Mouse (Mus musculus) CD4-positive helper T cell, adult 2 months (primary cell): Measurements from ENCODE around the gene Tns3.

Experiments used
- DNase-seq: peaks from one replicate; pipeline ENCODE4 v3.0.0-alpha.2; 2012; ENCODE audit warnings: low read depth, missing footprints, low spot score

The Tns3 gene

GRCm38 (mm10) chr11:8680650-8681049 lies 16.3 kb upstream of the Tns3 start:
- no peak for DNase-seq

DNA sequence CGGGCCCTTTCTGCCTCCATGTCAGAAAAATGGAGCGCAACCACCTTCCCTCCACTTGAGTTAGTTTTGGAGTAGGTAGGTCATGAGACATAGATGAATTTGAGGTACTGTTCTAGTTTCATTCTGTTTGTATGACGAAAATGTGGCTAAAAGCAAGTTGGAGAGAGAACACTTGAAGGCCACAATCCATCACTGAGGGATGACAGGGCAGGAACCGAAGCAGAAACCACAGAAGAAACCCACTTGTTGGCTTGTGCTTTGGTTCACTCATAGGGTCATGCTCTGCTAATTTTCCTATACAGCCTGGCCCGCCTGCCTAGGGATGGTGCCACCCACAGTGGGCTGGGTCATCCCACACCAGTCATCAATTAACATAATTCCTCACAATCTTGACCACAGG lies 14.9 kb upstream of the Tns3 start:
- DNase-seq, result no peak

DNA sequence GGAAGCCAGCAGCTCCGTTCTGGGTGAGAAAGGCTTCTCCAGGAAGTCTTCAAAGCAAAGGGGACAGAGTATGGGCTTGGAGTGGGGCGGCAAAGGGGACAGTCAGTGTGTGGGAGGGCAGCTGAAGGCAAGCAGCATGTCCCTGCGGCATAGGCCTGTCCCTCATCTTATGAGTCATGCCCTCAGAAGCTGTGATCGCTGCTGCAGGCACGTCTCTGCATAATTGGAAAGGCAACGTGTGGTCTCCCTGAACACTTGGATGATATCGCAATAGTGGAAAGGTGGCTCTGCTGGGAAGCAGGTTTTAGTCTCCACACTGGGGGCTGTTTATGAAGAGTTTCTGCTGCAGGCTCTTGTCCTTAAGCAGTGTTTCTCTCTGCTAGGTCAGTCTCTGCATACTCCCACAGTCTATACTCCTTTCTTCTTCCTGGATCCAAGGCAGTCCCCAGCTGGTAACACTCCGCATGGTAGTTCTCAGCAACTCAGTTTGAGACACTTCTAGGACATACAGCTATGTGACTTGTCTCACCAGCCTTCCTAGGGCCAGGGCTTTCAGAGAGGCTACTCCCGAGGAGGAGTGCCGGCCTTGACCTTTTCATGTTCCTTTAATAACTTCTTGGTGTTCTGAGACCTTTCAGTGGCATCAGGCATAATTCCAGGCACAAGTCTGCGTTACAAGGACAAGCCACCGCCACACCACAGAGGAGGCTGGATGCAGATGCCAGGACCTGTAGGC lies 14.1 kb upstream of the Tns3 start:
- no peak for DNase-seq

DNA sequence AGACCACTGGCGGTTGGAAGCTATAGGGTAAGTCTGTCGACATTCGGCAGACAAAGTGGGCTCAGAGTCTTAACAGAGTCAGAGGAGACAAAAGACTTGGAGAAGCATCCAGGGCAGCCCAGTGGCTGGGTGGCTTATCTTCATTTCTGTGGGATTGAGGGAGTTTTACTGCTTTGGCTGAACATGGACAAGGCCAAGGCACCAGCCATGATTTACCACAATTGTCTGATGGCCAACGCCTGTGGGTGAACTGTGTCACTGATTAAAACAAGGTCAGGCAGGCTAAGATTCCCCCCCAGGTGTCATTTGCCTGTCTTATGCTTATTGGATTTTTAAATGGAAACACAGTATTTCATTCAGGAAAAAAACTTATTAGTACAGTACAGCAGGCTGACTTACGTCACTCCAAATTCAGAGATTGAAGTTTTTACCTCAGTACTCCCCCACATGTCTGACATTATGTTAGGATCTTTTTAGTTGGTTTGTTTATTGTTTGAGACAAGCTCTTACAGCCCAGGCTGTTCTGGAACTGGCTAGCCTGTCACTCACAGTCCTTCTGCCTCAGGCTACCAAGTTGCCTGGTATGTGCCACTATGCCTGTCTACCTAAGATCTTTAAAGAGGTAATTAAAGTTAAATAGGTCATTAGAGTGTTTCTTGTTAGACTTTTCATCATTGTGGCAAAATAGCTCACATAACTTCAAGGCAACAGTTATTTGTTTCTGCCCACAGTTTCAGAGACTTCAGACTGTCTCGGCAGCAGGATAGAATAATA lies 11.6 kb upstream of the Tns3 start:
- DNase-seq, result no peak

- DNase-seq, result no peak
These were observed 10.3 kb upstream of the Tns3 start for GRCm38 (mm10) chr11:8674549-8675149.

GRCm38 (mm10) chr11:8671698-8672097 lies 7.4 kb upstream of the Tns3 start:
- DNase-seq, result no peak

DNA sequence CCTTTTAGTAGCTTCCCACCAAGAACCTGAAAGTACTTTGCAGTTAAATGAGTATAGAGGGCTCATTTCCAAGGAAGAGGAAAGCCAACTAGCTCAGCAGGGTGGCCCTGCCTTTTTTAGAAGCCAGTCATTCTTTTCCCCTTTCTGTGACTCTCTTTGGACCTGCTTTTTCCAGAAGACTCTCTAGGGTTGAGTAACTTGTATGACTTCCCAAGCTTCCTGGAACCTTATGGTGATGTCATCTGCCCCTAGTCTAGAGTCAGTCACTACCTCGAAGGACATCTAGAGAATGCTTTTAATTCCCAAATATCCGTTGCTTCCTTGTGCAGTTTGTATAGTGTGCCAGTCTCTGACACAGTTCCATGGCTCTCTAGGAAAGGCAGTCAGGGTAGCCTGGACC lies 4.8 kb upstream of the Tns3 start:
- no peak for DNase-seq

- no peak for DNase-seq
These were observed 462 bp upstream of the Tns3 start for GRCm38 (mm10) chr11:8664797-8665196.

GRCm38 (mm10) chr11:8663444-8664392 lies 617 bp downstream of the Tns3 start:
- no peak for DNase-seq

DNA sequence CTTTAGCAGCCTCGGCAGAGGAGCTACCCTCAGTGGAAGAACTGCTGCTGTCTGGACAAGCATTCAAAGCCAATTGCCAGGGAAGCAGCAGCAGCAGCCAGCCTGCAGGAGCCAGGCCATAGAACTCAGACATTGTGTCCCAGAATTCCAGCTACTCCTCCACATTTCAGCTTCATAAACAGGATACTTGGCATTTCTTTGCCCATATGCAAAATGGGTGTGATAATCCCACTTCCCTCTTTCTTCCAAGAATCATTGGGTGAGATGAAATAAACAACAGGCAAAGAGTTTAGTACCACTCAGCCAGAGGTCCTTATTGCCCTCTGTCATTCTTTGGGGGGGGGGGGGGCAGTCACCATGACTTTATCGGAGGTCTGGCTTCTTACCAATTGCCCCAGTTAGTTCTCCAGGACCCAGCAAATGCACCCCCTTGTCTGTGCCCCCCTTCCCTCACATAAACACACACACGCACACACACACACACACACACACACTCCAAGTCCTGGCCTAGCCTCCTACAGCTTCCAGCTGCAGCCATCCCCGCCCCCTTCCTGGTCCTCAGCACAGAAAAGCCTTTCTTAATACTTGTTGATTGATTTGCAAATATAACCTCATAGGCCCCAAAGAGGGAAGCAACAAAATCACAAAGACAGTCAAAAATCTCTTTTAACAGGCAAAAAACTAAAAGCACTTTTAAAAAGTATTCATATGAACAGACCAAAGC lies 1.5 kb downstream of the Tns3 start:
- DNase-seq, result no peak

DNA sequence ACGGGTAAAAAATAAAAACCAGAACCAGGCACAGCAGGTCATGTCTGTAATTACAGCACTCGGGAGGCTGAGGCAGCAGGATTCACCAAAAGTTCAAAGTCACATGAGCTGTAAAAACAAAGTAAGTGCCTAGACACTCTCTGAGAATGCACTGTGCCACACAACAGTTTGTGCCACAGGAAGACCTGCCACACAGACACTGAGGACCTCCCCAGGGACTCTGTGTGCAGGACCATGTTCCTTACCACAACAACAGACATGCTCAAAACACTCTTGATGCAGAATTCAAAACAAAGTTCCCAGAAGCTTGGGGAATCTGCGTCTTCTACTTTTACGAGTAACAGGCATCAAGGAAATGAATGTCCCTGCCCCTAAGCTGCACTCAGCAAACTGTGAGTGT lies 3.4 kb downstream of the Tns3 start:
- DNase-seq, result no peak

- DNase-seq, result no peak
These were observed 4.5 kb downstream of the Tns3 start for GRCm38 (mm10) chr11:8659851-8660250.

- no peak for DNase-seq
These were observed 5.3 kb downstream of the Tns3 start for GRCm38 (mm10) chr11:8659061-8659460.

DNA sequence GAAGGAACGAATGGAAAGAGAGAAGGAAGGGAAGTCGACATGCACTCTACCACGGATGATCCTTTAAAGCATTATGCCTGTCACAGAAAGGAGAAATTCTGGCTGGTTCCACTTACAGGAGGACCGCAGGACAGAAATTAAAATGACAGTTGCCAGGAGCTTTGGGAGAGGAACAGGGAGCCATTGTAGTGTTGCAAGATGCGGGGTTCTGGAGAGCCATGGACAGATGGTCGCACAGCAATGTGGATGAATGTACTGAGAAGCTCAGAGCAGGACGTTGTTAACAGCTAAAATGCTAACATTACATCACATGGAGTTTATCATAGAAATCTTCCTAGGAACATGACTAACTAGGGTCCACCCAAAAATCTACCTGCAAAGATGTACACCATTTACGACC lies 6.8 kb downstream of the Tns3 start:
- DNase-seq, result no peak

DNA sequence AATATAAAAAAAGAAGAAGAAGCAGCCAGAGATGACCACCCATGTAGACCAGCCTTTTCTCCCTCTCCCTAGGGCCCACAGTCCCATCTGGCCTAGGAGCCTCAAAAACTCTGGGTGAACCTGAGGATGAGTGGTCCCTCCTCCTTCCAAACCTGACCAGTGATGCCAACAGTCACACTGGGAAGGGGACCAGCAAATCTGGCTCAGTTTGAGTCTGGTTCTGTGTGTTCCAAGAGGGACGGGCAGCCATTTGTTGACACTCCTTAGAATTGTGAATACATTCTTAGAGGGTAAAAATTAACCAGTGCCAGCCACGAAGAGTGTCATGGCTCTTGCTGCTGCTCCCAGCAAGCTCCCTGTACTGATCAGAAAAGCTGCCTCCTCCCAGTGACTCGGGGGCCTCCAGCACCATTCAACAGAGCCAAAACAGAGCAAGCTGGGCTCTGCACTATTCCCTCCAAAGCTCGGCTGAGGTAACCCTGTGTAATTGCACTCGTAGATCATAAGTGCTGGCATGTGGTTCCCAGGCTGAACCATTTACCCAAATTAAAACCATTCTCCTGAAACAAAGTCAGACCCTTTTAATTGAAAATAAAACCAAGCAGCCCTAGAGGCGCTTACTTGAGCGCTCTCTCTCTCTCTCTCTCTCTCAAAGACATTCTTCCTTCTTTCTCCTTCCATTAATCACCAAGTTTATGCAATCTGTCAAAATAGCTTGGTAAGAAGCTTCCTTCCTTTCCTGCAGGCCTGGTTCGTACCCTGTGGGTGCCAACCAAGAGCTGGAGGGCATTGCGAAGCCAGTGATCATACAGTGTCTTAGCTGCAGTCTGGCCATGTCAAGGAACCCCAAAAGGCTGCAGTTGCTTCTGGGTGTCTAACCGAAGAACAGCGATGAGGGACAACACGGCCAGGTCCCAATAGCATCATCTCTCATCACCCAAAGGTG lies 7.6 kb downstream of the Tns3 start:
- DNase-seq, result no peak

- DNase-seq, result no peak
These were observed 10.5 kb downstream of the Tns3 start for GRCm38 (mm10) chr11:8653800-8654295.

DNA sequence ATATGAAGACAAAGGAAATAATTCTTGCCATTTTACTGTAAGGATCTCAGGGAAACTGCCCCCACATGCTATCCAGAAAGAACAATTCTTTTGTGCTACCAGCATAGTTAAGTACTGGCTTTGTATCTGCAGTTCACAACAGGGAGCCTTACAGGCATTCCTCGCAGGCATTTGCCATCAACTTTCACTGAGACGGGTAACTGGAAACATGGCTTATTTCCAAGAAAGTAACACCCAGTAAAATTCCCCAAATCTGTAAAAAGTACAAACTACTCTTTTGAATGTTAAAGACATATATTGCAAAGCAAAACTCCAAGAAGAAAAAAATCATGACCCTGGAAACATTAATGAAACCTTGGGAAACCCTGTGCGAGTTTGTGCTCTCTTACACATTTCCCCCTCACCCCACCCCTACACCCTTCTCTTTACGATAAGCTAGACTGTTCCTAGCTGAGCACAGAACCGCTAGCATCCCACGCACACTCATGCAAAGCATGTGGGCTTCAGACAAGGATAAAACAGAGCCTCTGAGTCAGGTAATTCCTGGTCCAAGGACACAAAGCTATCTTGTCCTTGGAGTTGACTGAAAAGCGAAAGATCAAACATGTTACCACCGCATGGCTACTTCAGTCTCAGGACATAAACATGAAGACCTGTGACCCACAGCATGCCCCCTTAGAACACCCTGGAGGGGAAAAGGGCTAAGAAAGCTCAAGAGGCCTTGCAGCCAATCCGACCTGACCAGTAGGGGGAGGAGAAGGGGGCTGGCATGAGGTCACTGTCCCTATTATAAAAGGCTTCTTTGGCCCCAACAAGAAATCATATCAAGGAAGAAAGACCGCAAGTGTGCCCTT lies 11.3 kb downstream of the Tns3 start:
- no peak for DNase-seq

GRCm38 (mm10) chr11:8652116-8652714 lies 12.1 kb downstream of the Tns3 start:
- DNase-seq, result no peak
